Mouse (Mus musculus): ENCODE results near the gene Ddx59. TPM values are rescaled to one million over a fixed set of nuclear protein-coding genes. Genes with fewer than 3 reads are reported as not detected.

Ddx59 gene
- polyA plus RNA-seq (2012; ENCODE audit: insufficient read depth, insufficient read length, low replicate concordance, missing spikeins), result not detected in 2 replicates

- Histone ChIP-seq H3K4me1 (ENCODE audit: control insufficient read depth, insufficient read depth, low read length) (peaks cover 2% of the 10 kb centered on the region), H3K27ac (ENCODE audit: insufficient read depth, low read depth, low read length) (peak within 1 kb of the TSS; percentile 99), H3K4me3 (ENCODE audit: insufficient read depth, low read depth, low read length) (peak within 1 kb of the TSS; percentile 99)
- WGBS, result 2% methylated on average over 78 of the region's 78 CpGs
- TF ChIP-seq CTCF (IDR thresholded peaks at IDR 0.05; ENCODE audit: insufficient read depth, low read depth, low read length) (no peak), POLR2A (IDR thresholded peaks at IDR 0.05; ENCODE audit: insufficient read depth, low read depth, low read length) (peak; percentile 97)
These were observed at the start of gene Ddx59 for GRCm38 (mm10) chr1:136414798-136415755. Ddx59 (plus strand) TSS chr1:136415271.

GRCm38 (mm10) chr1:136365986-136366385 is 49.1 kb upstream of the Ddx59 start:
- H3K4me1 ChIP-seq (ENCODE audit: control insufficient read depth, insufficient read depth, low read length), result 0 out of 2 replicates have a peak, but pooled peaks cover 2% of the 10 kb centered on the region
- no peak for TF ChIP-seq POLR2A (IDR thresholded peaks at IDR 0.05; ENCODE audit: insufficient read depth, low read depth, low read length)
- TF ChIP-seq CTCF (IDR thresholded peaks at IDR 0.05; ENCODE audit: insufficient read depth, low read depth, low read length), result no peak
- WGBS, result 70% methylated on average over 3 of the region's 3 CpGs
- H3K27ac ChIP-seq (ENCODE audit: insufficient read depth, low read depth, low read length), result no peak overlapping the region
- no peak overlapping the region for H3K4me3 ChIP-seq (ENCODE audit: insufficient read depth, low read depth, low read length)

- H3K27ac ChIP-seq (ENCODE audit: insufficient read depth, low read depth, low read length), result no peak overlapping the region
- TF ChIP-seq POLR2A (IDR thresholded peaks at IDR 0.05; ENCODE audit: insufficient read depth, low read depth, low read length) (no peak), CTCF (IDR thresholded peaks at IDR 0.05; ENCODE audit: insufficient read depth, low read depth, low read length) (no peak)
- 79% methylated on average over 7 of the region's 7 CpGs for WGBS
- peaks cover 11% of the 10 kb centered on the region for H3K4me1 ChIP-seq (ENCODE audit: control insufficient read depth, insufficient read depth, low read length)
- H3K4me3 ChIP-seq (ENCODE audit: insufficient read depth, low read depth, low read length), result no peak overlapping the region
These were observed 35.8 kb upstream of the Ddx59 start for GRCm38 (mm10) chr1:136379261-136379660.

GRCm38 (mm10) chr1:136380161-136380560 is 34.9 kb upstream of the Ddx59 start:
- 86% methylated on average over 4 of the region's 4 CpGs for WGBS
- peaks cover 11% of the 10 kb centered on the region for H3K4me1 ChIP-seq (ENCODE audit: control insufficient read depth, insufficient read depth, low read length)
- TF ChIP-seq POLR2A (IDR thresholded peaks at IDR 0.05; ENCODE audit: insufficient read depth, low read depth, low read length) (no peak), CTCF (IDR thresholded peaks at IDR 0.05; ENCODE audit: insufficient read depth, low read depth, low read length) (no peak)
- H3K27ac ChIP-seq (ENCODE audit: insufficient read depth, low read depth, low read length), result no peak overlapping the region
- H3K4me3 ChIP-seq (ENCODE audit: insufficient read depth, low read depth, low read length), result no peak overlapping the region

GRCm38 (mm10) chr1:136380606-136381005 is 34.5 kb upstream of the Ddx59 start:
- Histone ChIP-seq H3K27ac (ENCODE audit: insufficient read depth, low read depth, low read length) (no peak overlapping the region), H3K4me1 (ENCODE audit: control insufficient read depth, insufficient read depth, low read length) (peaks cover 11% of the 10 kb centered on the region), H3K4me3 (ENCODE audit: insufficient read depth, low read depth, low read length) (no peak overlapping the region)
- WGBS, result 95% methylated on average over 8 of the region's 8 CpGs
- TF ChIP-seq POLR2A (IDR thresholded peaks at IDR 0.05; ENCODE audit: insufficient read depth, low read depth, low read length), result no peak
- no peak for TF ChIP-seq CTCF (IDR thresholded peaks at IDR 0.05; ENCODE audit: insufficient read depth, low read depth, low read length)

GRCm38 (mm10) chr1:136381169-136381568 is 33.9 kb upstream of the Ddx59 start:
- TF ChIP-seq POLR2A (IDR thresholded peaks at IDR 0.05; ENCODE audit: insufficient read depth, low read depth, low read length) (no peak), CTCF (IDR thresholded peaks at IDR 0.05; ENCODE audit: insufficient read depth, low read depth, low read length) (no peak)
- 42% methylated on average over 6 of the region's 6 CpGs for WGBS
- H3K27ac ChIP-seq (ENCODE audit: insufficient read depth, low read depth, low read length), result no peak overlapping the region
- H3K4me3 ChIP-seq (ENCODE audit: insufficient read depth, low read depth, low read length), result no peak overlapping the region
- peaks cover 11% of the 10 kb centered on the region for H3K4me1 ChIP-seq (ENCODE audit: control insufficient read depth, insufficient read depth, low read length)

GRCm38 (mm10) chr1:136381583-136381982 is 33.5 kb upstream of the Ddx59 start:
- 50% methylated on average over 5 of the region's 5 CpGs for WGBS
- Histone ChIP-seq H3K4me3 (ENCODE audit: insufficient read depth, low read depth, low read length) (no peak overlapping the region), H3K4me1 (ENCODE audit: control insufficient read depth, insufficient read depth, low read length) (peaks cover 11% of the 10 kb centered on the region), H3K27ac (ENCODE audit: insufficient read depth, low read depth, low read length) (no peak overlapping the region)
- TF ChIP-seq POLR2A (IDR thresholded peaks at IDR 0.05; ENCODE audit: insufficient read depth, low read depth, low read length) (no peak), CTCF (IDR thresholded peaks at IDR 0.05; ENCODE audit: insufficient read depth, low read depth, low read length) (no peak)

GRCm38 (mm10) chr1:136386914-136387313 is 28.2 kb upstream of the Ddx59 start:
- Histone ChIP-seq H3K27ac (ENCODE audit: insufficient read depth, low read depth, low read length) (no peak overlapping the region), H3K4me1 (ENCODE audit: control insufficient read depth, insufficient read depth, low read length) (no peaks in the 10 kb centered on the region), H3K4me3 (ENCODE audit: insufficient read depth, low read depth, low read length) (no peak overlapping the region)
- TF ChIP-seq POLR2A (IDR thresholded peaks at IDR 0.05; ENCODE audit: insufficient read depth, low read depth, low read length), result no peak
- no peak for TF ChIP-seq CTCF (IDR thresholded peaks at IDR 0.05; ENCODE audit: insufficient read depth, low read depth, low read length)
- 61% methylated on average over 5 of the region's 6 CpGs for WGBS

- Histone ChIP-seq H3K4me1 (ENCODE audit: control insufficient read depth, insufficient read depth, low read length) (peaks cover 2% of the 10 kb centered on the region; the same call in 1 of the 2 replicates), H3K27ac (ENCODE audit: insufficient read depth, low read depth, low read length) (no peak overlapping the region), H3K4me3 (ENCODE audit: insufficient read depth, low read depth, low read length) (no peak overlapping the region)
- WGBS, result 31% methylated on average over 10 of the region's 10 CpGs
- TF ChIP-seq CTCF (IDR thresholded peaks at IDR 0.05; ENCODE audit: insufficient read depth, low read depth, low read length) (no peak), POLR2A (IDR thresholded peaks at IDR 0.05; ENCODE audit: insufficient read depth, low read depth, low read length) (no peak)
These were observed 20.6 kb upstream of the Ddx59 start for GRCm38 (mm10) chr1:136394506-136394905.
